ENCODE assay signal across 21 mouse cellular contexts in genomic region chr17:10413870-10414269, GRCm38 (mm10).
DNase-seq lines count a peak whose midpoint lies in the region; ATAC-seq lines count a peak whose summit lies in the region.
"Had no signal": no experiment of that assay in that cellular context is flagged by ENCODE, and none has a peak within 500 bp of the region (broad histone marks: within the 10 kb centered on the region; RNA-seq: fewer than 3 reads in every experiment).

No protein-coding gene starts in this region.

- H3K36me3 ChIP-seq in heart, embryonic 12.5 days, result no peaks in the 10 kb centered on the region
- no peaks in the 10 kb centered on the region for H3K36me3 ChIP-seq in kidney, embryonic 16.5 days (ENCODE audit: insufficient read depth, low read length)
- H3K36me3 ChIP-seq: embryonic facial prominence, embryonic 10.5 days; hindbrain, embryonic 15.5 days; kidney, embryonic 15.5 days had no signal

- H3K9me3 ChIP-seq in heart, embryonic 12.5 days (replicated peaks), result no peaks in the 10 kb centered on the region
- H3K9me3 ChIP-seq in kidney, embryonic 16.5 days (ENCODE audit: low read length), result no peaks in the 10 kb centered on the region
- H3K9me3 ChIP-seq: embryonic facial prominence, embryonic 10.5 days; forebrain, embryonic 13.5 days; hindbrain, embryonic 15.5 days; kidney, embryonic 15.5 days had no signal

- WGBS in heart, embryonic 12.5 days, result 66% methylated on average over 9 of the region's 9 CpGs
- WGBS in kidney, embryonic 16.5 days, result 91% methylated on average over 9 of the region's 9 CpGs

- peak overlapping the region; percentile 95 for H3K27ac ChIP-seq in heart, embryonic 12.5 days (ENCODE audit: poor library complexity, severe bottlenecking)
- H3K27ac ChIP-seq in kidney, embryonic 16.5 days (ENCODE audit: low read length), result no peak overlapping the region
- H3K27ac ChIP-seq: embryonic facial prominence, embryonic 10.5 days; forebrain, embryonic 13.5 days; hindbrain, embryonic 15.5 days; kidney, embryonic 15.5 days had no signal

- no peak overlapping the region for H3K4me3 ChIP-seq in heart, embryonic 12.5 days
- no peak overlapping the region for H3K4me3 ChIP-seq in kidney, embryonic 16.5 days (ENCODE audit: low read length)
- H3K4me3 ChIP-seq: embryonic facial prominence, embryonic 10.5 days; forebrain, embryonic 13.5 days; hindbrain, embryonic 15.5 days; kidney, embryonic 15.5 days had no signal

- no peaks in the 10 kb centered on the region for H3K27me3 ChIP-seq in heart, embryonic 12.5 days (replicated peaks)
- H3K27me3 ChIP-seq in kidney, embryonic 16.5 days (ENCODE audit: insufficient read depth, low read length), result no peaks in the 10 kb centered on the region
- H3K27me3 ChIP-seq: CH12.LX; forebrain, embryonic 13.5 days; hindbrain, embryonic 15.5 days; Patski had no signal

- DNase-seq in heart, adult 11 months, result peak; percentile 83
- DNase-seq in heart, postnatal 4 days, result no peak
- DNase-seq in heart, postnatal 25 days (ENCODE audit: low spot score), result no peak
- DNase-seq in layer of hippocampus, adult 9-11 months, result peak; percentile 61
- DNase-seq in layer of hippocampus, adult 18-20 months (ENCODE audit: low spot score in 2 of 2), result no peak
- DNase-seq: adrenal gland, postnatal 14 days; cerebellum, adult 18-20 months; cerebellum, postnatal 10 days; forebrain, postnatal 0 days; gastrocnemius, postnatal 10 days; kidney, adult 2 months had no signal

- peak overlapping the region; percentile 17; the same call in 1 of the 2 replicates for H3K9ac ChIP-seq in heart, embryonic 12.5 days
- H3K9ac ChIP-seq in kidney, embryonic 16.5 days (replicated peaks; ENCODE audit: low read length), result no peak overlapping the region
- H3K9ac ChIP-seq: forebrain, embryonic 13.5 days; forebrain, postnatal 0 days; hindbrain, embryonic 15.5 days; kidney, embryonic 15.5 days had no signal

- H3K4me1 ChIP-seq in heart, embryonic 12.5 days (replicated peaks), result peaks cover 60% of the 10 kb centered on the region
- H3K4me1 ChIP-seq in kidney, embryonic 16.5 days (ENCODE audit: insufficient read depth, low read length), result no peaks in the 10 kb centered on the region

- intact Hi-C loops in heart, postnatal 25 days (cut with DNase I), result no loop called here

- ATAC-seq in heart, embryonic 12.5 days (ENCODE audit: insufficient number of reproducible peaks, low FRiP score), result no peak
- no peak for ATAC-seq in kidney, embryonic 16.5 days (ENCODE audit: low FRiP score, low TSS enrichment)
- ATAC-seq: activated CD4-positive, CD25-positive, alpha-beta regulatory T cell, adult 4 months; forebrain, embryonic 13.5 days; forebrain, postnatal 0 days; intestine, embryonic 16.5 days; Patski had no signal

- 0 out of 2 replicates have a peak overlapping the region, but pooled peaks have one; percentile 8 for H3K4me2 ChIP-seq in heart, embryonic 12.5 days
- H3K4me2 ChIP-seq in kidney, embryonic 16.5 days (replicated peaks; ENCODE audit: low read depth, low read length), result no peak overlapping the region
- H3K4me2 ChIP-seq: forebrain, embryonic 13.5 days; hindbrain, embryonic 15.5 days; kidney, embryonic 15.5 days had no signal

Comparison
In these comparisons a context has a peak if more than half of its experiments do, and no peak if none do; other contexts are left out.
1. DNase-seq: peak in heart, adult 11 months (single experiment) and layer of hippocampus, adult 9-11 months (single experiment); none in heart, postnatal 4 days (single experiment), heart, postnatal 25 days (single experiment) and layer of hippocampus, adult 18-20 months (0 of 2).